Mouse (Mus musculus) spleen, adult 18-20 months (tissue): ENCODE measurements around the gene Zfp120.
"Not testable (repeated sequence)": the region's sequence is repeated elsewhere in the genome, so short reads cannot be mapped to it uniquely, and the experiment has no call there.

Experiments used
- DNase-seq, 2 experiments: peaks; one replicate each; pipeline ENCODE4 v3.0.0; 2022; ENCODE audit warnings: mixed read lengths in 2 of 2

The Zfp120 gene

GRCm38 (mm10) chr2:150136435-150136897 lies at the start of gene Zfp120:
Gene Zfp120 (minus strand): TSS chr2:150136708.
- DNase-seq, result peak; percentile 77

GRCm38 (mm10) chr2:150181570-150181999 lies 45.1 kb upstream of the Zfp120 start, which contains the start of gene Gm14139:
Gene Gm14139 (plus strand): TSS chr2:150181755.
- DNase-seq, result not testable (repeated sequence)

- not testable (repeated sequence) for DNase-seq
Observed at GRCm38 (mm10) chr2:150181046-150181445, 44.5 kb upstream of the Zfp120 start.

- not testable (repeated sequence) for DNase-seq
Observed at GRCm38 (mm10) chr2:150179579-150179978, 43.1 kb upstream of the Zfp120 start, which contains the start of gene Gm10770. Gene Gm10770 (minus strand): TSS chr2:150179679.

GRCm38 (mm10) chr2:150173833-150174232 lies 37.3 kb upstream of the Zfp120 start:
- no peak for DNase-seq

GRCm38 (mm10) chr2:150166703-150167102 lies 30.2 kb upstream of the Zfp120 start:
- DNase-seq, result no peak

- DNase-seq, result no peak
Observed at GRCm38 (mm10) chr2:150132773-150133172, 3.7 kb downstream of the Zfp120 start.

GRCm38 (mm10) chr2:150132002-150132401 lies 4.5 kb downstream of the Zfp120 start:
- not testable (repeated sequence) for DNase-seq

GRCm38 (mm10) chr2:150111247-150111912 lies 25.1 kb downstream of the Zfp120 start:
- no peak for DNase-seq

- not testable (repeated sequence) for DNase-seq
Observed at GRCm38 (mm10) chr2:150099618-150100017, 36.9 kb downstream of the Zfp120 start.
